Comparison of ENCODE assay signal across 9 mouse cellular contexts in genomic region chr2:35514051-35514892, GRCm38 (mm10). TPM values are rescaled to one million over a fixed set of nuclear protein-coding genes. Genes with fewer than 3 reads are reported as not detected.
DNase-seq lines count a peak whose midpoint lies in the region; ATAC-seq and TF ChIP-seq lines count a peak whose summit lies in the region.
"Had no signal": no experiment of that assay in that cellular context is flagged by ENCODE, and none has a peak within 500 bp of the region (broad histone marks: within the 10 kb centered on the region; RNA-seq: fewer than 3 reads in every experiment).

No protein-coding gene starts in this region.

- H3K9me3 ChIP-seq in heart, postnatal 0 days (replicated peaks; ENCODE audit: control insufficient read depth, low read length) = no peaks in the 10 kb centered on the region
- no peaks in the 10 kb centered on the region for H3K9me3 ChIP-seq in midbrain, embryonic 14.5 days (ENCODE audit: control insufficient read depth, low read length)

- H3K9ac ChIP-seq in heart, postnatal 0 days (replicated peaks; ENCODE audit: low read depth, low read length) = no peak overlapping the region
- no peak overlapping the region for H3K9ac ChIP-seq in midbrain, embryonic 14.5 days (replicated peaks; ENCODE audit: low read length)

- H3K4me3 ChIP-seq in lung, adult 2 months (replicated peaks; ENCODE audit: extremely low read depth, low read depth, low read length) = no peak overlapping the region
- no peak overlapping the region for H3K4me3 ChIP-seq in embryonic fibroblast, embryonic 13.5 days (ENCODE audit: insufficient read depth, low read length)
- H3K4me3 ChIP-seq in heart, postnatal 0 days (ENCODE audit: low read depth, low read length) = no peak overlapping the region
- no peak overlapping the region for H3K4me3 ChIP-seq in midbrain, embryonic 14.5 days (replicated peaks; ENCODE audit: low read depth, low read length)
- H3K4me3 ChIP-seq: megakaryocyte, embryonic 14.5 days had no signal

- 23% methylated on average over 14 of the region's 14 CpGs for WGBS in lung, adult 2 months
- 12% methylated on average over 14 of the region's 14 CpGs for WGBS in heart, postnatal 0 days
- WGBS in midbrain, embryonic 14.5 days = 39% methylated on average over 14 of the region's 14 CpGs

- no peaks in the 10 kb centered on the region for H3K36me3 ChIP-seq in heart, postnatal 0 days (replicated peaks; ENCODE audit: control insufficient read depth, insufficient read depth, low read length)
- H3K36me3 ChIP-seq in midbrain, embryonic 14.5 days (ENCODE audit: control insufficient read depth, insufficient read depth, low read length) = no peaks in the 10 kb centered on the region

- TF ChIP-seq EP300 in heart, postnatal 0 days (IDR thresholded peaks at IDR 0.05; ENCODE audit: low read depth) = no peak; the same call in 1 of the 2 replicates

- no peak for TF ChIP-seq POLR2A in lung, adult 2 months (IDR thresholded peaks at IDR 0.05; ENCODE audit: borderline replicate concordance, extremely low read depth, low read depth, low read length)
- no peak for TF ChIP-seq POLR2A in embryonic fibroblast, embryonic 13.5 days (IDR thresholded peaks at IDR 0.05; ENCODE audit: low read depth, low read length)

- 0 out of 2 replicates have a peak overlapping the region, but pooled peaks have one; percentile 8 for H3K4me2 ChIP-seq in heart, postnatal 0 days (ENCODE audit: low read depth, low read length)
- no peak overlapping the region for H3K4me2 ChIP-seq in midbrain, embryonic 14.5 days (ENCODE audit: low read length)

- no peaks in the 10 kb centered on the region for H3K27me3 ChIP-seq in heart, postnatal 0 days (ENCODE audit: control insufficient read depth, insufficient read depth, low read length)
- no peaks in the 10 kb centered on the region for H3K27me3 ChIP-seq in midbrain, embryonic 14.5 days (ENCODE audit: control insufficient read depth, insufficient read depth, low read length)

- ATAC-seq in heart, postnatal 0 days (ENCODE audit: insufficient read depth, low read depth) = peak; percentile 77
- ATAC-seq in midbrain, embryonic 14.5 days (ENCODE audit: low FRiP score, low TSS enrichment) = peak; percentile 74
- no peak for ATAC-seq in erythroblast, adult 5-6 weeks (replicated peaks; ENCODE audit: low FRiP score, poor library complexity, severe bottlenecking)

- H3K27ac ChIP-seq in embryonic fibroblast, embryonic 13.5 days (ENCODE audit: insufficient read depth, low read length) = peak overlapping the region; percentile 82
- H3K27ac ChIP-seq in heart, postnatal 0 days (ENCODE audit: low read depth) = peak overlapping the region; percentile 81
- peak overlapping the region; percentile 66; the same call in 1 of the 2 replicates for H3K27ac ChIP-seq in midbrain, embryonic 14.5 days (replicated peaks; ENCODE audit: low read depth, low read length)

- peaks cover 4% of the 10 kb centered on the region for H3K4me1 ChIP-seq in lung, adult 2 months (ENCODE audit: control insufficient read depth, insufficient read depth, low read length)
- peaks cover 12% of the 10 kb centered on the region for H3K4me1 ChIP-seq in embryonic fibroblast, embryonic 13.5 days (ENCODE audit: control insufficient read depth, insufficient read depth, low read length)
- H3K4me1 ChIP-seq in heart, postnatal 0 days (ENCODE audit: control insufficient read depth, insufficient read depth) = peaks cover 15% of the 10 kb centered on the region
- peaks cover 5% of the 10 kb centered on the region; the same call in 1 of the 2 replicates for H3K4me1 ChIP-seq in midbrain, embryonic 14.5 days (ENCODE audit: control insufficient read depth, insufficient read depth, low read length)

- DNase-seq in lung, adult 18-20 months = peak; percentile 39
- no peak for DNase-seq in lung, adult 2 months
- peak; percentile 76 for DNase-seq in heart, postnatal 0 days (ENCODE audit: low spot score)
- peak; percentile 87 for DNase-seq in kidney, postnatal 14 days
- peak; percentile 74 for DNase-seq in midbrain, embryonic 14.5 days
- DNase-seq in c-Kit-positive CD71-positive TER-119-positive erythroid progenitor cells, embryonic 14.5 days (ENCODE audit: low spot score) = no peak

- no peak for TF ChIP-seq CTCF in lung, adult 2 months (IDR thresholded peaks at IDR 0.05; ENCODE audit: insufficient read depth, low read length)
- no peak for TF ChIP-seq CTCF in embryonic fibroblast, embryonic 13.5 days (IDR thresholded peaks at IDR 0.05; ENCODE audit: borderline replicate concordance, insufficient read depth, low read length)
- TF ChIP-seq CTCF in heart, postnatal 0 days (IDR thresholded peaks at IDR 0.05; ENCODE audit: low read depth) = no peak

RNA-seq across cellular contexts. Expression of gene Dab2ip, which starts 43.8 kb away (rescaled TPM):
- 113 and 132 TPM in 2 replicates for polyA plus RNA-seq in lung, adult 2 months (2012; rRNA removed)
- 29.7 and 38.7 TPM in 2 replicates for polyA plus RNA-seq in embryonic fibroblast, embryonic 13.5 days (2011; ENCODE audit: insufficient read length, low read depth, missing spikeins)
- 57.7 and 61.1 TPM in 2 replicates for total RNA-seq in heart, postnatal 0 days (2014; rRNA removed; ENCODE audit: low replicate concordance)
- 23.8 and 23.9 TPM in 2 replicates for polyA plus RNA-seq in heart, postnatal 0 days (2015; fragmentation: Nextera tagmentation; extraction: Ambion mirVana)
- 46.4 and 50.6 TPM in 2 replicates for polyA plus RNA-seq in midbrain, embryonic 14.5 days (2014; fragmentation: Nextera tagmentation; extraction: Ambion mirVana)
- 0.19 and 2.3 TPM in 2 replicates for total RNA-seq in erythroblast, adult 5-6 weeks (2015; ENCODE audit: low replicate concordance)
- 1.4 and 2.2 TPM in 2 replicates for total RNA-seq in erythroblast, adult 5-6 weeks (2017; ENCODE audit: low replicate concordance)

RNA-seq across cellular contexts. Expression of gene Ggta1, which starts 51.2 kb away (rescaled TPM):
- polyA plus RNA-seq in lung, adult 2 months (2012; rRNA removed) = 17.8 and 24.4 TPM in 2 replicates
- polyA plus RNA-seq in embryonic fibroblast, embryonic 13.5 days (2011; ENCODE audit: insufficient read length, low read depth, missing spikeins) = 58.5 and 77.0 TPM in 2 replicates
- 14.8 and 37.1 TPM in 2 replicates for total RNA-seq in heart, postnatal 0 days (2014; rRNA removed; ENCODE audit: low replicate concordance)
- 16.0 and 16.4 TPM in 2 replicates for polyA plus RNA-seq in heart, postnatal 0 days (2015; fragmentation: Nextera tagmentation; extraction: Ambion mirVana)
- polyA plus RNA-seq in midbrain, embryonic 14.5 days (2014; fragmentation: Nextera tagmentation; extraction: Ambion mirVana) = 2.8 and 5.6 TPM in 2 replicates
- 7.9 and 9.8 TPM in 2 replicates for total RNA-seq in erythroblast, adult 5-6 weeks (2015; ENCODE audit: low replicate concordance)
- 18.4 and 20.8 TPM in 2 replicates for total RNA-seq in erythroblast, adult 5-6 weeks (2017; ENCODE audit: low replicate concordance)

Comparison
In these comparisons a context has a peak if more than half of its experiments do, and no peak if none do; other contexts are left out.
1. DNase-seq: peak in lung, adult 18-20 months (2 of 2), heart, postnatal 0 days (single experiment), kidney, postnatal 14 days (single experiment) and midbrain, embryonic 14.5 days (single experiment); none in lung, adult 2 months (single experiment) and c-Kit-positive CD71-positive TER-119-positive erythroid progenitor cells, embryonic 14.5 days (single experiment).
2. Peak in every context shown above with its lines, with median percentiles within 50 percentile points of each other: H3K27ac ChIP-seq.